Mouse (Mus musculus) Muller cell, postnatal 12 days (primary cell): ENCODE data around the gene Sox5.

Experiments
- DNase-seq: peaks from one replicate; pipeline ENCODE4 v3.0.0-alpha.2; 2015; ENCODE audit errors: inconsistent ontology term

The Sox5 gene

DNA sequence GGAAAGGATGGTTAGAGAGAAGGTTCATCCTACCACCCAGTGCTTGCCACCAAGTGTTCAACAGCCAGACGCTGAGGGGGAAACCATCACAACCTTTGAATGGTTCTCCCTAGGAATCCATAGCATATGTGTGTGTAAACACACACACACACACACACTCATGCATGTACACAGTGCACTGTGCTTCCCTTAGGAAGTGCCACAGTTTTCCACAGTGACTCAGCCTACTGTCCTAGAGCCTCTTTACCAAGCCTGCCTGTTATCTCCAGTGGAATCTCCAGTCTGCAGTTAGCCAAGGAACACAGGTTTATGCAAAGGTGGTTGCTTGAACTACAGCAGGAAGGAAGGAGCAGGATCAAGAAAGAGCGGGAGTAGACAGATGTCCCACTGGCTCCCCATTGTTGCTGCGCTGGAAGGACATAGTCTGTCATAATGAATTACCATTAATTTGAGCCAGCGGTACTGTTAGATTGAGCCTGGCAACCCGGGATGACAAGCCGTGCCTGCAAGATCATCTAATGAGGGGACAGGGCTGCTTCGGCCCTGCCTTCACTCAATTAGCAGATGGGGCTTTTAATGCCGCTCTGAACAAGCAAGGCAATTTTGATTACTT lies 335.9 kb downstream of the Sox5 start:
- peak; percentile 30 for DNase-seq

GRCm38 (mm10) chr6:144444367-144444766 lies 337.4 kb downstream of the Sox5 start:
- DNase-seq, result no peak

DNA sequence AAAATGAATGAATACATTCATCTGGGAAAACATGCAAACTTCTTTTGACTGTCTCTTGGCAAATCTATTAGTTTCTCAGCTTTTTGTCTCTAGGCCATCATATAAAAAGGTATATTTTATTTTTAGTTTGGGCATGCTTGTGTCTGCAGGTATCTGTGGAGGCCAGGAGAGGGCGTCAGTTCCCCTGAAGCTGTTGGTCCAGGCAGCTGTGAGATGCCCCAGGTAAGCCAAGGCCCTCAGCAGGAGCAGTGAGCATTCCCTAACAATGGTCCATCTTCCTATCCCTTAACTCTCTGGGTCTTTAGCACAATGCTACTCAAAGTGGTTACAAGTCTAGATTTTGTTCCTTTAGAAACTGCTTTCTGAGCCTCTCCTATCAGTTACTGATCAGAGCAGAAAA lies 338.1 kb downstream of the Sox5 start:
- DNase-seq, result no peak

GRCm38 (mm10) chr6:144429276-144429675 lies 352.5 kb downstream of the Sox5 start:
- DNase-seq, result no peak

DNA sequence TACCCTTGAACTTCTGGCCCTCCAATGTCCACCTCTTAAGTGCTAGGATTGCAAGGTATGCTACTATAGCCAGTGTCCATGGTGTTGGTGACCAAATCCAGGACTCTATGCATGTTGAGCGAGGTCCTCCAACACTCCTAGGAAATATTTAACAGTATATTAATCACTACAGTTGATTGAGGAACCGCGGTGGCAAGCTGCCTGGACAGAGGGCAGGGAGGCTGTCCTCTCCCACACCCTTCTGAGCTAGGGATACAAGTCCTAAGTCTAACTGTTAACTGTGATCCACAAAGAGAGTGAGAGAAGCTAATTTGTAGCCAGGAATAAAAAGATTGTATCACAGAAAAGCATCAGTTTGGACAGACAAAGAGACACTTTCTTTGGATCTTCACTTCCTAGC lies 373.7 kb downstream of the Sox5 start:
- DNase-seq, result no peak

DNA sequence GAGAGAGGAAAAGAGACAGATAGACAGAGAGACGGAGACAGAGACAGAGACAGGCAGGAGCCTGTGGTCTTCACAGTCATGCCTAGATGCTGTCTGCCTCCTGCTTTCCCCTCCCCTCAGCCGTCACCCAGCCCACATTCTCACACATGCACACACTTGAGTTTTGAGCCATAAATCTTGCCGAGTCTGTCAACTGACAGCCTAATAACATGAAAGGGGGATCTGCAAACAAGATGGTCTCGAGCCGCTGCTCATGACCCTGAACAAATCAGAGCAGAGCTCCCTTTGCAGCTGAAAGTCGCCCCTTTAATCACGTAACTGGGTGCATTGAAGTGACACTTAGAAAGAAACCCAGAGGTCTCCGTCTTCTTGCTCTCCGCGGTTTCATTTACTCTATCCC lies 383.7 kb downstream of the Sox5 start:
- no peak for DNase-seq

DNA sequence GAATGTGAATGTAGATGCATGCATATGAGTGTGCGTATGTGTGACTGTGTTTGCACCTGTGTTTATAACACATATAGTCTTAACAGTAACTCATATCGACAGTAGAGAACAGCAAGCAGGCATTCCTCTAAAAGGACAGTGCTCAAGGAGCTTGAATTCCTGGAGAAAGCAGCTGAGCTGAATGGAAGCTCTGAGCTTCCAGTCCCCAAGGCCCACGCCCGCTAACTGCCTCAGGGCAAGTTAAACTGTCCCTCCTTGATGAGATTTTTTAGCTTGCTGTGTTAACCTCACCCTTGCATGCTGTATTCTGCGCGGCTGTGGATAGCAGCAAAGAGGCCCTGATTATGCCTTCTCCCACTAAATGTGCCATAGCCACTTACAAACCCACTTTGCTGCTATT lies 388.6 kb downstream of the Sox5 start:
- DNase-seq, result no peak

GRCm38 (mm10) chr6:144389333-144390054 lies 392.3 kb downstream of the Sox5 start:
- DNase-seq, result no peak

DNA sequence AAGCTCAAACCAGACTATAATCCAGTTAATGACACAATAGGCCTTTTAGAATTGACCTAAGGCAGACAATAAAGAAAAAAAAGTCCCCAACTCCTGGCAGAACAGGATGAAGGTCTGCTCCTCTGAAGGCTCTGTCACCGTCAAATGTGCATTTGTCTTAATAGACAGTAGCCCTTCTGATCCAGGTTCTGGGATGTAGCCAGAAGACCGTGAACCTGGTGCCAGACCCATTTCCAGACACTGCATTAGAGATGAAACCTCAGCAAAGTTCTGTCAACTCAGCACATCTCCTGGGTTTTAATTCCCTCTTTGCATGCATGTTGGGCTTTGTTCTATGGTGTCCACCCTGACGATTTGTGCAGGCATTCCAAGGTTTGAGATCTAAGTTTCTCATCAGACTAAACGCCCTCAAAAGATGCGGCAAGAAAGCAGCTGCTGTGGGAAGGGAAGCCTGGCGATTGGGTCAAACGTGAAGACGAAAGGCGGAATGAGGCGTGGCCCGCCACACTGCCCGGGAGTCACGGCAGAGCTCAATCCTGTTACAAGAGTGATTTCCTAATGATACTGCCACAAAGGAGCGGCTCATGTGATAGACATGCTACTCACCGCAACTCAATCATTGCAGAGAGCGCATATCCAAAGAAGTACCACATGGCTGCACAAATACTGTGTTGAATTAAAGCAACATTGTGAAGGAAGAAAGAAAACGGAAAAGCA lies 394.1 kb downstream of the Sox5 start:
- no peak for DNase-seq

GRCm38 (mm10) chr6:144380641-144381040 lies 401.1 kb downstream of the Sox5 start:
- DNase-seq, result no peak

- no peak for DNase-seq
Measured at GRCm38 (mm10) chr6:144380171-144380570, 401.6 kb downstream of the Sox5 start.

DNA sequence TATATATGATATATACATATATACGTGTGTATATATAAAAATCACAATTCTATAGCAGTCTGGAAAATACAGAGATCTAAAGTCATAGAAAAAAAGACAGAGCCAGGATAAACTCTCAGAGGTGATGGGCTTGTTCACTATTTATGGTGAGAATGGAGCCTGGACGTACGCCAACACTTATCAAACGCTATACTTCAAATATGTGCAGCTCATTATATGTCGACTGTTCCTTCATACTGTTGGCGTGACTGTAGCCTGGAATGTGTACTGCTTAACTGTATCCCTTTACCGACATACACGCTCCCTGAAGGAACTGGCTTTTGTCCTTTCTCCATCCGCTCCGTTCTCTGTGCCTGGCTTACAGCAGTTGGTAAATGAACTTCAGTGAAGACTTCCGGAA lies 407.0 kb downstream of the Sox5 start:
- DNase-seq, result no peak

DNA sequence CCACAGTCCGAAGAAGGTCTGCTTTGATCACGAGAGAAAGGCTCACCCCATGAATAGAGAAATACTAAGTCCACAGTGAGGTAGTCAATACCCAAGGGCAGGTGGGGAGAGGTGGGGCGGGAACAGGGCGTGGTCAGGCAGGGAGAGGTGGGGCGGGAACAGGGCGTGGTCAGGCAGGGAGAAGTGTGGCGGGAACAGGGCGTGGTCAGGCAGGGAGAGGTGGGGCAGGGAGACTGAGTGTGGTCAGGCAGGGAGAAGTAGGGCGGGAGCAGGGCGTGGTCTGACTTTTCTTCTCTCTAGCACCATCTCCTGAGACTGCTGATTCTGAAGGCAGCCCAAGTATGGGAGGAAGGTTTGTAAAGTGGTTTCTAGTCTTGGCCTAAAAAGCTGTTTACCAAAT lies 411.1 kb downstream of the Sox5 start:
- no peak for DNase-seq

DNA sequence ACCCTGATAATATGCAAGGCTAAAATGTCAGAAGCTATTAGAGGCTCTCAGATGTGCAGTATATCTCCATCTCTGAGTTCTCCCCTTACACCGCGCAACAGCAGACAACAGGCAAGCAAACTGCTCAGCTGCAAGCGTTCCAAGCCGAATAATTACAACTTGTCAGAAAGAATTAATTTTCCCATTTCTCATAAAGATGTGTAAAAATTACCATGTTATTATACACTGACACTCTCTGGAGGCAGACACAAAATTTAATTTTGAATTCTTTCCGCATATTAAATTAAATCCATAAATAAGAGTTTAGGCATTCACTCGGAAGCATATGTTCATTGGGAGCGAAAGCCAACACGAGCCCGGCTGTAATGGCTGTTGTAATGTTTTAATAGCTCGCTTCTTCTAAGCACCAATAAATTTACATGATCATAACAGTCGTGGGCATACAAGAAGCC lies 414.1 kb downstream of the Sox5 start:
- DNase-seq, result no peak

DNA sequence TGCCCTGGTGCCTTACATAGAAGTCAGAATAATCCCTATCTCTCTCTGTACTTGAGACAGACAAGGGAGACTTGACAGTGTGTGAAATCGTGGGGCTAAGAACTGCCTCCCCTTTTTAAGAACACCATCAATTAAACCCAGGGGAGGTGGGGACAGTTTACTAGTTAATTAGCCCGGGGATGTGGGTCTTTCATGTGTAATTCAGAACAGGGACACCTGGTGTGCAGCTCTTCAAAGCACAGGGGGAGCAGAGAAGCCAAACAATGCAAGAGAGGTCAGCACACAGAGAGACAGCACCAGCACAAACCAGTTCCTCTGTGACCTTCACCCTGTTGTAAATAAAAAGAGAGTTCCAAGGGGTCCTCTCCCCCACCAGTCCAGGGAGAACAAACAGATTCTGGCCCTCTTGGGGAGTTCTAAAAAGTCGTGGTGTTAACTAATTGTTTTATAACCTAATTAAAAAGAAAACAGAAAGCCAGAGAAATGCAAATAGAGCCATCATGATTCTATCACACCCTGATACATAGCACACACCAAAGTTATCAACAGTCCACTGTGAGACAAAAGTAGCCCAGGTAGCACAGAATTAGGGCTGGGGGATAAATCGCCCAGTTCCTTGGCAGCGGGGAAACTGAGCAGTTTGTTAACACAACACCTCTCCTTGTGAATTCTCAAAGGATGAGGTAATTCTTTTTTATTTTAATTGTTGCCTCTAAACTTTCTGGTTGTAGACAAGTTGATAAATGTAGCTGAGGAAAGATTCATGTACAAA lies 420.3 kb downstream of the Sox5 start:
- DNase-seq, result no peak

- DNase-seq, result no peak
Measured at GRCm38 (mm10) chr6:144357081-144357480, 424.7 kb downstream of the Sox5 start.

DNA sequence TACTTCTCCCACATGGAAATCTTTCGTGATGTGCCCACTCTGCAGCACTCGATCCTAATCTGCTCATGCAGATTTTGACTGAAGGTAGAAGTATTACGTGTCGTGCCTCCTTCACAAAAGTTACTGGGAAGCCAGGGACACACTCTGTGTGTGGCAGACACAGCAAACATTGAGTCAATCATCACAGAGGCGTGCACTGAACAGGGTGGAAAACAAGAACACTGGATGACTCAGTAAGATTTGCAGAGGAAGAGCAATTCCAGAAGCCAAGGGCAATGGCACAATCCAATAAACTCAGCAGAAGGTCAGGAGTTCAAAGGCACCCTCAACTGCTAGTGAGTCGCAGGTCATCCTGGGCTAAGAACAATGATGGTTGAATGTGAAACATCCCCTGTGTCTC lies 430.7 kb downstream of the Sox5 start:
- no peak for DNase-seq

DNA sequence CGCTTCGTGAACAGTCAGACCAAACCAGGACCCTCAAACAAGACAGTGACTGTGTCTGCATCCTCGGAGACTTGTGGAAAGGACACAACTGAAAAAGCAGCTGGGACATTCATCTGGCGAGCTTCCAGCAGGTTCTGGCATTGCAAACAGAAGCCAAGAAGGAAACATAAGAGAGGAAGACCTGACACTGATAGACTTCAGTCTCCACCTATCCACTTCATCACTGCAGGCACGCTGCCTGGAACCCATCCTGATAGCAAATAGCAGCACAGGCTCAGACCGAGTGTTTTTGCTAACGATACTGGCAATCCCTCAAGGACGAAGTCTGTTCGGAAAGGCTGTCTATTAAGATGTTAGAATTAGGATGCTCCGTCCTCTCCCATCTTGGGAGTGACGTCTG lies 438.4 kb downstream of the Sox5 start:
- DNase-seq, result no peak

GRCm38 (mm10) chr6:144339554-144339953 lies 442.2 kb downstream of the Sox5 start:
- no peak for DNase-seq

DNA sequence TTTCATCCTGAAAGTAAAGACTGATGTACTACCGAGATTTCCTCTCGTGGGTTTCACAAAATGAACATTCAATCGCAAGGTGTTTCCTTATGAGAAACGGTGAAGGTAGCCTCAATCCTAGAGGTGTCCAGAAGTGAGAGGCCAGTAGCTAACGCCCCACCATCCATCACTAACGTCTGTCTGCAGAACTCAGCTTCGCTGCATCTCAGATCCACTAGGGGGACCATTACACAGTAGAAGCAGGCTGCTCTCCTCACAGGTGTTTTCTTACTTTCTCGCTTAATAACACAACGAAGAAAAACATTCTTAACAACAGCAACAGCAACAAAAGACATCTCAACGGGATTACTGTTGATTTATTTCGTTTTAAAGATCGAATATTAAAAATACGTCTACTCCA lies 442.8 kb downstream of the Sox5 start:
- no peak for DNase-seq

- peak; percentile 12 for DNase-seq
Measured at GRCm38 (mm10) chr6:144338221-144338620, 443.6 kb downstream of the Sox5 start.

- peak; percentile 36 for DNase-seq
Measured at GRCm38 (mm10) chr6:144337436-144337969, 444.3 kb downstream of the Sox5 start.
